Mouse (Mus musculus): Measurements from ENCODE around the gene Gga3.
"Not testable (repeated sequence)": the region's sequence is repeated elsewhere in the genome, so short reads cannot be mapped to it uniquely, and the experiment has no call there.

The Gga3 gene

GRCm38 (mm10) chr11:115603476-115604303 is at the start of gene Gga3, which contains the start of gene Mrps7:
Gene Gga3 (minus strand): TSS chr11:115604051.
Gene Mrps7 (plus strand): TSS chr11:115603925.
- peak; percentile 85 for DNase-seq (ENCODE audit: low spot score)

GRCm38 (mm10) chr11:115653194-115653593 is 49.3 kb upstream of the Gga3 start:
- no peak for DNase-seq (ENCODE audit: low spot score)

DNA sequence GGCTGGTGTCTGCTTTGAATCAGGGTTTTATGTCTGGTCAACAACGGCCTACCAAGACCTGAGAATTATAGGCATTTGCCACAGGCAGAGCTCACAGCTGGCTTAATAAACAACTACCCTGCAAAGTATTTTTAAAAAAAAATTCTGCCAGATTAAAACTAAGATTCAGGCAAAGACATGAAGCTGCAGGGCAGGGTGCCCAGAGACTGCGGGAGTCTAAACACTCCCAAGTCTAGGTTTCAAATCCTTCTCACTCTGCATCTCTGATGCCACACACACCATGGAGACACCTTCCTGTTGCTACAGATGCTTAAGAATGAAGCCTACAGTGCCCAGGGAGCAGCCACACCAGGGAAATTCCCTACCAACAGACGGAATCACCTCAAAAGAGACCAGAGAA is 47.8 kb upstream of the Gga3 start:
- DNase-seq (ENCODE audit: low spot score) = no peak

DNA sequence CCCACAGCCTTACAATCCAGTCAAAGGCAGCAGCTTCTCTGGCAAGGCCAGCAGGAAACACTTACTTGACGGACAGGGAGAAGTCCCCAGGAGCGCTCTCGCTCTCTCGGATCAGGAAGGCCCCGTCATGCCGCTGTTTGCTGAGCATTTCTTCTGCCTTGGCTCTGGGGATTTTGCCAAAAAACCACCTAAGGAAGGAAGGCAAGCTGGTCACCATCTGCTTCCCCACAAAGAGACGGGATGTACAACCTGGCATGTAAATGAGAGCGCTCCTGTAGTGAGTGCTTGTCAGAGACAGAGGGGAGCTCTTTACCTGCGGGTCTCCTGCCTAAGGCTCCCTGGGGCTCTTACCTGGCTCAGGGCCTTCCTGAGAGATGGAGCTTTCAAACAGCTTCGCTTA is 45.9 kb upstream of the Gga3 start:
- no peak for DNase-seq (ENCODE audit: low spot score)

DNA sequence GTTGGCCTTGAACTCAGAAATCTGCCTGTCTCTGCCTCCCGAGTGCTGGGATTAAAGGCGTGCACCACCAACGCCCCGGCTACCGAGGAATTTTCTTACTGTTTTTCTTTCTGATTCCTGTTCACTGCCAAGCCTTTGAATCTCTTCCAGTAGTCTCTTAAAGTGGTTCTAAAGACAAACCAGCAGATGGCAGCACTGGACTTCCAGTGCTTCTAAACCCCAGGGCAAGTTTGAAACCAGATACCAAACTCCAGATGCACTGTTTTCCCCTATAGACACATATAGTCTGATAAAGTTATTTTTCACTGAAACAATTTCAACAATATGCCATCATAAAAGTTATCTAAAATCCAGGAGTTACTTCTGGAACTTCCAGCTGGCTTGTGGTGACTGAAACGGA is 43.6 kb upstream of the Gga3 start:
- DNase-seq (ENCODE audit: low spot score) = peak; percentile 88

DNA sequence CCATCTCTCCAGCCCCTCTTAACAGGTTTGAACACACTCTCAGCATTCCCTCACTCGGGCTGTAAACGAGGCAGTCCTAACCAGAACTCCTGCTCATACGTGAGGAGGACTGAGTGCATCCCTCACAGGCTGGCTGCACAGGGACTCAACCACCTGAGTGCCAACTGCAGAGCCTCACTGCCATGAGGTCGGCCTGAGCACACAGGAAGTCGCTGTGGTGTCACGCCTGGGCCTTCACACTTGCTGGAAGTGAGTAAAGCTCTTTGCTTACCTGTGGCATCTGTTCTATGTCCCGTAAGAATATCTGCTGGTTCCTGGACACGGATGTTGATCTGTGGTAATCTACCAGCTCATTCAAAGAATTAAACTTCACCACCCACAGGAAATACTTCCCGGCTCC is 42.6 kb upstream of the Gga3 start:
- DNase-seq (ENCODE audit: low spot score) = no peak

- DNase-seq (ENCODE audit: low spot score) = not testable (repeated sequence)
These were observed 41.6 kb upstream of the Gga3 start for GRCm38 (mm10) chr11:115645498-115645897.

GRCm38 (mm10) chr11:115644308-115644707 is 40.5 kb upstream of the Gga3 start:
- no peak for DNase-seq (ENCODE audit: low spot score)

DNA sequence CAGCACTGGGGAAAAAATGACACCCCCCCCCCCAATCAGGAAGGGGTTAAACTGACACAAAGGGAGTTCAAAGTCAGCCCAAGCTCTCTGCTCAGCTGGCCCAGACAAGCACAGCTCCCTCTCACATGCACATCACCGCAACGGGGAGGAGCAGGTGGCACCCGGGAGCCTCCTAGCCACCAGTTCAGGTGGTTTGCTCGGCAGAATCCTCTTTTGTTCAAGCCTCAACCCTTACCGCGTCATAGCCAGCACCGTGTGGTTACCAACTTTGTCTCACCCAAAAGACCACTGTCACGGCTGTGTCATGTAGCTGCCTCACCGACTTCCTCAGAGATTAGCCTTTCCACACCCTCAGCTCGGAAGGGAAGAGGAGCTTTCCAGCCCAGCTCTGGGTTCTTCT is 39.4 kb upstream of the Gga3 start:
- no peak for DNase-seq (ENCODE audit: low spot score)

GRCm38 (mm10) chr11:115642705-115643104 is 38.9 kb upstream of the Gga3 start:
- DNase-seq (ENCODE audit: low spot score) = no peak

- DNase-seq (ENCODE audit: low spot score) = no peak
These were observed 37.8 kb upstream of the Gga3 start for GRCm38 (mm10) chr11:115641664-115642036.

DNA sequence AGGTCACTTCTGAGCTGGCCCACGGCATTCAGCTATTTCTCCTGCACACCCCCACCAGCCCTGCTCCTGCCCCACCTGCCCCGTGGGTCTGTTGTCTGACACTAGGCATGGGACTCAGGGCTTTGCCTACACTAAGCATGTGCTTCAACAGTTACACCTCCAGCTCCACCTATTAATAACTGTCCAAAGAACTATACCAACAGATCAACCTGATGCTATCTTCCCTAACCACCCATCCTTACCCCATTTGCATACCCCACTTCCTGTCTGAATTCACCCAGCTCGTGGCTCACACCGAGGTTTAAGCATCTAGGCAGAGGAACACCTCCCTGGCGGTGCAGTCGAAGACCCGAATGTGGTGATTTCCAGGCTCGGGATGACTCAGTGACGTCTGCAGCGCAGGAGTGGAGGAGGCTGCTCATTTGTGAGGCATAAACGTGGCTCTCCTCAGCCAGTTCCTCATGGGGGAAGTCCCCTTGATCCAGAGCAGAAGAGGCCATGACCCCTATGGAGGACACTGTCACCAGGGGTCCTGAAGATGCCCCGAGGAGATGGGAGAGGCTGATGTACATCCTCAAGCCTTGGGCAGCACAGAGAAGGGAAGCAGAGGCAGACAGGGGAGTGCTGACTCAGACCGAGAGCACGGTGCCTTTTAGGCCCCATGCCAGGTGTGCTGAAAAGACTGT is 37.3 kb upstream of the Gga3 start:
- DNase-seq (ENCODE audit: low spot score) = no peak

DNA sequence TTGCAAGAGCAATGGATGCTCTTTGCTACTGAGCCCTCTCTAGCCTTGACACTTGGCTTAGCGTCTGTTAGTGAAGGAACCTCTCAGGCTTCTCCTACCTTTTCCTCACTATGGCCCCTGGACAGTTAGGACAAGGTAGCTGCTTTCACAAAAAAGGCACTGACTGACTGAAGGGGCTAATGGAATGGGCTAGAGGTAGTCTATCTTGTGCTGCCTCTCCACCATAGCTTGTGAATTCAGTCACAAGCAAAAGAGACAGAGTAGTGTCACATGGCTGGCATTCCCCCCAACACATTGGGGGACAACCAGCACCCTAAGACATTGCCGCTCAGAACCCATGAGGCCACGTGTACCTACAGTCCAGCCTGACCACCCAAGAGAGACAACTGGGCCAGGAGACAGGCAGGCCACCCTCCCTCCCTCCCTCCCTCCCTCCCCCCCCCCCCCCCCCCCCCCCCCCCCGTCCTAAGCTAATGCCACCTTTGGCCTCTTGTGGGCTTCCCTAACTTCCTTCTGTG is 36.5 kb upstream of the Gga3 start:
- no peak for DNase-seq (ENCODE audit: low spot score)

DNA sequence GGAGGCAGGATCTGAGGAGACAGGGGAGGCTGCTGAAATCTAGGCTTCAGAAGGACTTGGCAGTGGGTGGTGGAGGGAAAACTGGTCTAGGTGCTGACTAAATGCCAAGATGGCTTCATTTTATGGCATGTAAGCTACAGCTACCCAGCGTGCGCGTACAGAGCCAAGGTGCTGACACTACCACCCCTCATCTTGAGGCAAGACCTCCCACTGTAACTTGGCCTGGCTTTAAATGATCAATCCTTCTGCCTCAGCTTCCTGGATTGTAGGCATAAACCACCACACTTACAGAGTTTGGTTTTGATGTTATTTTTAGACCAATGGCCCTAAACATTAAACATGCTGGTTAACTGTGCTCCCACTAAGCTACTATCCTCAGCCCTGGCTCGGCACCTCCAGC is 35.7 kb upstream of the Gga3 start:
- no peak for DNase-seq (ENCODE audit: low spot score)

DNA sequence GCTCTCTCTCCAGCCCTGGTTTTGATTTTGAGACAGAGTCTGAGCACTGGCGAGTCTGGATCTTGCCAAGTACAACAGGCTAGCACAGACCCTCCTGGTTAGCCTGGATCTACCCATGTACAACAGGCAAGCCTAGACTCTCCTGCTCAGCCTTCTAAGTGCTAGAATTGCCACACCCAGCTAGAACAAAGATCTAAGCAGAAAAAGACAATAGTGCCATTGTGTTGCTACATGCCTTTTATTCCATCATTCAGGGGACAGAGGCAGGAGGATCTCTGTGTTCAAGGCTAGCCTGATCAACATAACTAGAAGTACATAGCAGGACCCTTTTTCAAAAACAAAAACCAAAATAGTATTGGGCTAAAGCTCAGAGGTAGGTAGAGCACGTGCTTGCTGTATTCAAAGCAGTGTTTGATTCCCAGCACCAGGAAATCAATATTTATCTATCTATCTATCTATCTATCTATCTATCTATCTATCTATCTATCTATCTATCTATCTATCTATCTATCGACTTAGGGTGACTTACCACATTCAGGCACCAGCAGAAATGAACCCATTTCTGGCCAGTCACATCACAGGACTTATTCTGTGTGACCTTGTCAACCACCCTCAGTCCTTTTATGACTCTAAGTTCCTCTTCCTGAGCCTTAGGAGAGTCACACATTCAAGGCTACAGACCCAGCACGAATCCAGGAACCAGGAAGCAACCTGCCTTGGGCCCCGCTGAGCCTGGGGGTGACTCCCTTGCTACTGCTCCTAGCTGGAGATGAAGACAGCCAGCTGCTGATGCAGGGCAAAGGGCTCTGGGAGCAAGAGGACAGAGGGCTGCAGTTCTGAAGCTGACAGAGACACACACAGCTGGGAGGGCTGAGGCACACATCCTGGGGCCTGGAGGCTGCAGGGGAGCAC is 34.9 kb upstream of the Gga3 start:
- DNase-seq (ENCODE audit: low spot score) = no peak

- DNase-seq (ENCODE audit: low spot score) = no peak
These were observed 33.1 kb upstream of the Gga3 start for GRCm38 (mm10) chr11:115636960-115637359.

GRCm38 (mm10) chr11:115635484-115635883 is 31.6 kb upstream of the Gga3 start:
- DNase-seq (ENCODE audit: low spot score) = no peak

DNA sequence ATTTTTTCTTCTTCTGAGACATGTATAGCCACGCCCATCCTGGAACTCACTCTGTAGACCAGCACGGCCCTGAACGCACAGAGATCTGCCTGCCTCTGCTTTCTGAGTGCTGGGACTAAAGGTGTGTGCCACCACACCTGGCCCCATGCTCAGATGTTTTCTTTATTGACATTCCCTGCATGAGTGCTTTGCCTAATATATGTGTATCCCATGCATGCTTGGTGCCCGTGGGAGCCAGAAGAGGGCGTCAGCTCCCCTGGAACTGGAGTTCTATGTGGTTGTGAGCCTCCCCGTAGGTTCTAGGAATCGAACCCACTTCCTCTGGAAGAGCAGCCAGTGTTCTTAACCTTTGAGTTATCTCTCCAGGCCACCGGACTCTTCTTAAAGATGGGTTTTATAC is 31.2 kb upstream of the Gga3 start:
- no peak for DNase-seq (ENCODE audit: low spot score)

DNA sequence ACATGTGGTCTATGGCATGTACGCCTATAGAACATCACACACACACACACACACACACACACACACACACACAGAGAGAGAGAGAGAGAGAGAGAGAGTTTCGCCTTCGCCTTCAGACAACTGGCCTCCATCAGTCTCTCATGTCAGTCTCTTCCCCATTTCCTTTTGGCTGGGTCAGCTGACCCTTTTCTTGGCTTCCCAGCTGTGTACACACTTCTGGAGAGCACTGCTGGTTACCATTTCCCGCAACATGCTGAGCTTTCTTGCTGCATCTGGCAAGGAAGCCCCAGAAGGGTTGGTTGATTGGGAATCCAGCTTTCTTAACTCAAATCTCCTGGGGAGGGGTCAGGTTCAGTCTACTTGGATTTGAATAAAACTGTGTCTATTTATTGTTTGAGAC is 30.3 kb upstream of the Gga3 start:
- no peak for DNase-seq (ENCODE audit: low spot score)

- DNase-seq (ENCODE audit: low spot score) = no peak
These were observed 29.0 kb upstream of the Gga3 start for GRCm38 (mm10) chr11:115632862-115633261.

DNA sequence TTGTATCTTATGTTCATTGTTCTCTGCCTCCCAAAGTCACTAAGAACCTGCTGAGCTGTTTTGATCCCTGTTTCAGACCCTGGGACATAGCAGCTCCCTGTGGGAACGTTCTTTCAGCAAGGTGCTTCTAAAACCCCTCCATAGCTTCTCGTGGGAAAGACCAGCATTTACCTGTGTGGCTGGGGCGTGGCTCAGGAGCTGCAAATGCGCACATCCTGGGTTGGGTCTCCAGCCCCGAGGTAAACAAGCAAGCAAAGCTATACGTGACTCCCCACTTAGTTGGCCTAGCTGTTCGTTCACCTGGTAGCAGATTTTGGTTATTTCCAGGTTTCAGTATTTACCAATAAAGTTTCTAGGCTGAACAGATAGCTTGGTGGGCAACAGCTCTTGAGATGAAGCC is 28.4 kb upstream of the Gga3 start:
- no peak for DNase-seq (ENCODE audit: low spot score)

DNA sequence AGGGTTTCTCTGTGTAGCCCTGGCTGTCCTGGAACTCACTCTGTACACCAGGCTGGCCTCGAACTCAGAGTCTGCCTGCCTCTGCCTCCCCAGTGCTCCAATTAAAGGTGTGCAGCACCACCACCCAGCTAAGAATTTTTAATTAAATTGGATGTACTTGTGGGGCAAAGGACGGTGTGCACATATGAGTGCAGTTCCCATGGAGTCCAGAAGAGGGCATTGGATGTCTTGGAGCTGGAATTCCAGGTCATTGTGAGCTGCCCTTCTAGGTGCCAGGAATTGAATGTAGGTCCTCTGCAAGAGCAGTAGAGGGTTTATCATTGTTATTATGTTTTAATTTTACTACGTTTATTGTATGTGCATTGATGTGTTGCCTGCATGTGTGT is 27.6 kb upstream of the Gga3 start:
- peak; percentile 67 for DNase-seq (ENCODE audit: low spot score)
